Mouse (Mus musculus) neural tube, embryonic 10.5 days (tissue): ENCODE results near the gene Gm12185.

Experiments used
- DNase-seq: peaks from one replicate; pipeline ENCODE4 v3.0.0-alpha.2; 2017; ENCODE audit warnings: low spot score; ENCODE audit errors: extremely low spot score

Gm12185 gene

DNA sequence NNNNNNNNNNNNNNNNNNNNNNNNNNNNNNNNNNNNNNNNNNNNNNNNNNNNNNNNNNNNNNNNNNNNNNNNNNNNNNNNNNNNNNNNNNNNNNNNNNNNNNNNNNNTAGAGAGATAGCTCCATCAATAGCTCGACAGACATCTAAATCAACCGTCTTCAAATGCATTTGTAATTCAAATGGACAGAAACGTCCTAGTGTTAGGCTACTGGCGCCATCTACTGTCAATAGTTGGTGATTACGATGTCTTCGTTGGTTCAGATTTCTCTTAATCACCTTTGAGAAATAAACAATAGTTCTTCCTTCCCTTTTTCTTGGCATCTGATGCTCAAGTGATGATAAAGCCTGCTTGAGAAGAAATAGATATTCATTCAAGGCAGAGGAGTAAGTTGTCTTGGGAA is 133.0 kb downstream of the Gm12185 start:
- DNase-seq: no peak
